Mouse (Mus musculus): ENCODE data around the gene Hoxa9.

Gene Hoxa9

GRCm38 (mm10) chr6:52242801-52243332, 12.0 kb upstream of the Hoxa9 start:
- DNase-seq = no peak

- DNase-seq = no peak
These were observed 10.2 kb upstream of the Hoxa9 start for GRCm38 (mm10) chr6:52241001-52241621.

GRCm38 (mm10) chr6:52240389-52241000, 9.6 kb upstream of the Hoxa9 start, which contains the start of gene Hoxa10:
Gene Hoxa10, minus strand, starts transcription at chr6:52240854.
- DNase-seq = peak; percentile 70

GRCm38 (mm10) chr6:52239625-52240388, 8.9 kb upstream of the Hoxa9 start:
- DNase-seq = no peak

- no peak for DNase-seq
These were observed 8.1 kb upstream of the Hoxa9 start for GRCm38 (mm10) chr6:52238976-52239375.

- no peak for DNase-seq
These were observed 7.3 kb upstream of the Hoxa9 start for GRCm38 (mm10) chr6:52238155-52238545.

GRCm38 (mm10) chr6:52237346-52238154, 6.7 kb upstream of the Hoxa9 start:
- DNase-seq = no peak

- no peak for DNase-seq
These were observed 5.9 kb upstream of the Hoxa9 start for GRCm38 (mm10) chr6:52236806-52237205.

- no peak for DNase-seq
These were observed 5.0 kb upstream of the Hoxa9 start for GRCm38 (mm10) chr6:52235866-52236265.

- no peak for DNase-seq
These were observed 4.4 kb upstream of the Hoxa9 start for GRCm38 (mm10) chr6:52235267-52235666.

GRCm38 (mm10) chr6:52234428-52235140, 3.7 kb upstream of the Hoxa9 start:
- no peak for DNase-seq

- DNase-seq = no peak
These were observed 2.9 kb upstream of the Hoxa9 start for GRCm38 (mm10) chr6:52233546-52234427.

- no peak for DNase-seq
These were observed 2.2 kb upstream of the Hoxa9 start for GRCm38 (mm10) chr6:52232984-52233545.

GRCm38 (mm10) chr6:52232568-52232965, 1.7 kb upstream of the Hoxa9 start:
- no peak for DNase-seq

- no peak for DNase-seq
These were observed 1.1 kb upstream of the Hoxa9 start for GRCm38 (mm10) chr6:52231885-52232567.

- no peak for DNase-seq
These were observed 1.1 kb downstream of the Hoxa9 start for GRCm38 (mm10) chr6:52229558-52230416.

GRCm38 (mm10) chr6:52228475-52229465, 2.1 kb downstream of the Hoxa9 start:
- DNase-seq = no peak
